Mouse (Mus musculus): Measurements from ENCODE around the gene Mtap. TPM values are rescaled to one million over a fixed set of nuclear protein-coding genes. Genes with fewer than 3 reads are reported as not detected.

The Mtap gene
- total and polyA plus RNA-seq, 3 experiments = 36.7 to 52.0 (median 45.4) TPM

- peaks cover 0 to 6% of the 10 kb centered on the region in 2 experiments; a peak in 2 of 4 replicates for H3K4me1 ChIP-seq (ENCODE audit: control insufficient read depth in 1 of 2, insufficient read depth in 2 of 2, low read length in 2 of 2)
- no peak for TF ChIP-seq ZMIZ1 (IDR thresholded peaks at IDR 0.05; ENCODE audit: low read depth, low read length)
- no peak for TF ChIP-seq RCOR1 (IDR thresholded peaks at IDR 0.05; ENCODE audit: low read depth, low read length)
- H3K4me3 ChIP-seq (ENCODE audit: control insufficient read depth in 1 of 2, insufficient read depth in 1 of 2, low read depth in 2 of 2, low read length in 2 of 2) = no peak overlapping the region
- H3K27me3 ChIP-seq (ENCODE audit: control insufficient read depth in 1 of 2, insufficient read depth in 2 of 2, low read length in 2 of 2) = no peaks in the 10 kb centered on the region
- no peak overlapping the region for H3K9ac ChIP-seq (ENCODE audit: control insufficient read depth, low read depth, low read length, poor library complexity, severe bottlenecking)
- peaks cover 0 to 6% of the 10 kb centered on the region in 2 experiments; a peak in 2 of 4 replicates for H3K36me3 ChIP-seq (ENCODE audit: control insufficient read depth in 1 of 2, insufficient read depth in 2 of 2, low read length in 2 of 2)
- H3K79me2 ChIP-seq (ENCODE audit: control insufficient read depth, insufficient read depth, low read length, poor library complexity) = no peaks in the 10 kb centered on the region
- H3K27ac ChIP-seq (ENCODE audit: control insufficient read depth, low read depth, low read length) = no peak overlapping the region
- DNase-seq (ENCODE audit: low read depth, low spot score) = no peak
- H3K9me3 ChIP-seq (replicated peaks; ENCODE audit: insufficient read depth, low read length) = no peaks in the 10 kb centered on the region
Measured at GRCm38 (mm10) chr4:89119900-89120299, 17.0 kb upstream of the Mtap start.

GRCm38 (mm10) chr4:89120353-89120752 is 16.6 kb upstream of the Mtap start:
- H3K27me3 ChIP-seq (ENCODE audit: control insufficient read depth in 1 of 2, insufficient read depth in 2 of 2, low read length in 2 of 2) = no peaks in the 10 kb centered on the region
- H3K4me3 ChIP-seq (ENCODE audit: control insufficient read depth in 1 of 2, insufficient read depth in 1 of 2, low read depth in 2 of 2, low read length in 2 of 2) = no peak overlapping the region
- no peaks in the 10 kb centered on the region for H3K79me2 ChIP-seq (ENCODE audit: control insufficient read depth, insufficient read depth, low read length, poor library complexity)
- H3K9me3 ChIP-seq (replicated peaks; ENCODE audit: insufficient read depth, low read length) = no peaks in the 10 kb centered on the region
- DNase-seq (ENCODE audit: low read depth, low spot score) = no peak
- H3K27ac ChIP-seq (ENCODE audit: control insufficient read depth, low read depth, low read length) = no peak overlapping the region
- no peak overlapping the region for H3K9ac ChIP-seq (ENCODE audit: control insufficient read depth, low read depth, low read length, poor library complexity, severe bottlenecking)
- no peak for TF ChIP-seq NELFE (IDR thresholded peaks at IDR 0.05; ENCODE audit: low read depth, low read length)
- no peak for TF ChIP-seq UBTF (IDR thresholded peaks at IDR 0.05; ENCODE audit: borderline replicate concordance, insufficient read depth, low read depth, low read length)
- TF ChIP-seq MAX (IDR thresholded peaks at IDR 0.05; ENCODE audit: low read length) = no peak
- TF ChIP-seq MYC (IDR thresholded peaks at IDR 0.05; ENCODE audit: low read depth, low read length) = no peak
- no peak for TF ChIP-seq USF1 (IDR thresholded peaks at IDR 0.05; ENCODE audit: low read depth, low read length)
- TF ChIP-seq POLR2AphosphoS2 (IDR thresholded peaks at IDR 0.05; ENCODE audit: low read length) = no peak
- TF ChIP-seq CTCF (IDR thresholded peaks at IDR 0.05 in 2 of 3, conservative IDR thresholded peaks at IDR 0.05 in 1 of 3; ENCODE audit: control insufficient read depth in 1 of 3, insufficient read depth in 1 of 3, low read depth in 2 of 3, low read length in 3 of 3, poor library complexity in 1 of 3, severe bottlenecking in 1 of 3) = no peak
- TF ChIP-seq SMC3 (IDR thresholded peaks at IDR 0.05; ENCODE audit: low read depth, low read length) = no peak
- no peak for TF ChIP-seq GATA1 (IDR thresholded peaks at IDR 0.05; ENCODE audit: low read depth, low read length)
- no peak for TF ChIP-seq RCOR1 (IDR thresholded peaks at IDR 0.05; ENCODE audit: low read depth, low read length)
- no peak for TF ChIP-seq ELF1 (IDR thresholded peaks at IDR 0.05; ENCODE audit: low read depth, low read length)
- no peak for TF ChIP-seq NRF1 (IDR thresholded peaks at IDR 0.05; ENCODE audit: insufficient read depth, low read depth, low read length, poor library complexity, severe bottlenecking)
- H3K4me1 ChIP-seq (ENCODE audit: control insufficient read depth in 1 of 2, insufficient read depth in 2 of 2, low read length in 2 of 2) = peaks cover 0 to 6% of the 10 kb centered on the region in 2 experiments; a peak in 2 of 4 replicates
- peaks cover 0 to 6% of the 10 kb centered on the region in 2 experiments; a peak in 2 of 4 replicates for H3K36me3 ChIP-seq (ENCODE audit: control insufficient read depth in 1 of 2, insufficient read depth in 2 of 2, low read length in 2 of 2)

Measured in MEL (cell line).